Mouse (Mus musculus): ENCODE results near the gene Anxa6. TPM values are rescaled to one million over a fixed set of nuclear protein-coding genes. Genes with fewer than 3 reads are reported as not detected.

The Anxa6 gene
- polyA plus RNA-seq, 1 experiment from 2014 or later, result 45.3 TPM

DNA sequence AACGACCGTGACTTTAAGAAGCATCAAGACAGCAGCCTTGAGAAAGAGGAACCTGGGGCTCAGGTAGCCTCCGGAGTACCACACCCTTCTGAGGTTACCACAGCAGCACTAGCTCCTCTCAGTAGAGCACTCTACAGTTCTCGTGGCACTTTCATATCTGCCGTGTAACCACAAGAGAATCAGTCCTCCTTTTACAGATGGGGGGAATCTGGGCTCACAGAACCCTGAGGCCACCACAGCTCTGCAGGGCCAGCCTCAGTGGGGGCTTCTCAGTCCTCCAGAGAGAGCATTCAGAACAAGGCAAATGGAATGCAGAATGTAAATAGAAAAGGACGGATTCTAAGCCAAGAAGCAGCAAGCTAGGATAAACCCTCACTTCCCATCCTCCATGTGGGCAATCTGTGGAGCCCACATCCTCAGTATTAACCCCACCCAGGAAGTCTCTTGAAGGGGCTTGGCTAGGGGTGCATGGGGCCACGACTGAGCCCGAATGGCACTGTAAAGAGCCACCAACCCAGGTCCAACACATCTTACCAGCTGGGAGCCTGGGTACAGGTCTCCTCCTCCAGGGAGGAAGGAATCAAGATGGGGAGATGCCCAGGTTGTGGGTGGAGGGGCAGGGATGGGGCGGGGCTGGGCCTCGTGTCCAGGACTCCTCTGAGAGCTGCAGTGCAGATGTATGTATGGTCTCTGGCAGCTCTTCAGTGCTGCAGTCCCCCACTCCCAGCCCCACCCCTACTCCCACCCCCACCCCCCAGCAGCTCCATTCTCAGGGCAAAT, 1.8 kb downstream of the Anxa6 start:
- DNase-seq (no peak), ATAC-seq (ENCODE audit: low read depth) (no peak)
- peak overlapping the region; percentile 77 for H3K4me2 ChIP-seq
- H3K9me3 ChIP-seq (replicated peaks), result no peaks in the 10 kb centered on the region
- 0 out of 2 replicates have a peak, but pooled peaks cover 7% of the 10 kb centered on the region for H3K27me3 ChIP-seq
- peak overlapping the region; percentile 63 for H3K4me3 ChIP-seq (replicated peaks)
- WGBS (ENCODE audit: insufficient replicate concordance), result 23% methylated on average over 10 of the region's 10 CpGs
- peaks cover 62% of the 10 kb centered on the region for H3K4me1 ChIP-seq (replicated peaks)
- no peak overlapping the region for H3K9ac ChIP-seq
- no peaks in the 10 kb centered on the region for H3K36me3 ChIP-seq
- H3K27ac ChIP-seq, result peak overlapping the region; percentile 50

DNA sequence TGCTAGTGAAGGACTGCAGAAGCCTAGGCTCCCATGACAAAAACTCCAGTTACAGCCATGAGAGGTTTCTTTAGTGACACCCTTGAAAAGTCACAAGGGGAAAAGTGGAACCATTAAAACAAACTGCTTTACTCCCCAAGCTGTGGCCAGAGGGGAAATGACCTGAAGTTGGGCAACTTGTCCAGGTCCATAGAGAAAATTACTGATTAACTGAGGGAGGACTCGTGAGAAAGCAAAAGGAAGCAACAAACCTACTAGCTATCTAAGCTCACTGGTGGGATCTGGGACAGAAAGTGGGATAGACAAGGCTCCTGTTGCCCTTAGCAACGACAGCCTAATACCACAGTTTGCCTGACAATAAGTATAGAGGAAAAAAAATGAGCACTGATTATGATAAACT, 4.7 kb downstream of the Anxa6 start:
- H3K27ac ChIP-seq, result peak overlapping the region; percentile 56
- peaks cover 85% of the 10 kb centered on the region for H3K4me1 ChIP-seq (replicated peaks)
- ATAC-seq (ENCODE audit: low read depth), result no peak
- 0 out of 2 replicates have a peak, but pooled peaks cover 7% of the 10 kb centered on the region for H3K27me3 ChIP-seq
- WGBS (ENCODE audit: insufficient replicate concordance), result 40% methylated on average over 2 of the region's 2 CpGs
- no peaks in the 10 kb centered on the region for H3K9me3 ChIP-seq (replicated peaks)
- no peak overlapping the region for H3K9ac ChIP-seq
- H3K4me3 ChIP-seq (replicated peaks), result no peak overlapping the region
- peaks cover 5% of the 10 kb centered on the region; the same call in 1 of the 2 replicates for H3K36me3 ChIP-seq
- DNase-seq, result no peak
- no peak overlapping the region for H3K4me2 ChIP-seq

- H3K36me3 ChIP-seq, result peaks cover 5% of the 10 kb centered on the region; the same call in 1 of the 2 replicates
- 0 out of 2 replicates have a peak, but pooled peaks cover 2% of the 10 kb centered on the region for H3K27me3 ChIP-seq
- no peak overlapping the region for H3K4me3 ChIP-seq (replicated peaks)
- ATAC-seq (ENCODE audit: low read depth), result no peak
- H3K4me2 ChIP-seq, result no peak overlapping the region
- 69% methylated on average over 2 of the region's 2 CpGs for WGBS (ENCODE audit: insufficient replicate concordance)
- peak overlapping the region; percentile 56; the same call in 1 of the 2 replicates for H3K27ac ChIP-seq
- peaks cover 85% of the 10 kb centered on the region for H3K4me1 ChIP-seq (replicated peaks)
- DNase-seq, result no peak
- H3K9ac ChIP-seq, result no peak overlapping the region
- H3K9me3 ChIP-seq (replicated peaks), result no peaks in the 10 kb centered on the region
These were observed 5.9 kb downstream of the Anxa6 start for GRCm38 (mm10) chr11:55027204-55027855.

DNA sequence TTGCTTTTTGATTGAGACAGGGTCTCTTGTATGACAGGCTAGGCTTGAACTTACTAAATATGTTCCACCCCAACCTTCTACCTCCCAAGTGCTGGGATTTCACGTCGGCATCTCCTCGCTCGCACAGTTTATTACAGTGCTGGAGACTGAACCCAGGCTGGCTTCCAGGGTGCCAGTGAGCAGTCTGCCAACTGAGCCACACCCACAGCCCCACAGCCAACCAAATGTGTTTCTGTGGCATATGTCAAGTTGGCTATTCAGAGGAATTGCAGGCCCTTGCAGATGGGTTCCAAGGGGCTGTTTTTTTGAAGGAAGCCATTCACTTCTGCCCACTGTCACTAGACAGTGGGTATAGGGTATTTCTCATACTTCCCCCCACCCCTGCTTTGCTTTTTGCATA, 7.3 kb downstream of the Anxa6 start:
- DNase-seq (no peak), ATAC-seq (ENCODE audit: low read depth) (no peak)
- Histone ChIP-seq H3K4me2 (no peak overlapping the region), H3K4me1 (replicated peaks) (peaks cover 85% of the 10 kb centered on the region), H3K36me3 (peaks cover 5% of the 10 kb centered on the region; the same call in 1 of the 2 replicates), H3K9ac (no peak overlapping the region), H3K27ac (no peak overlapping the region), H3K27me3 (no peaks in the 10 kb centered on the region), H3K4me3 (replicated peaks) (no peak overlapping the region), H3K9me3 (replicated peaks) (no peaks in the 10 kb centered on the region)
- 69% methylated on average over 4 of the region's 4 CpGs for WGBS (ENCODE audit: insufficient replicate concordance)

DNA sequence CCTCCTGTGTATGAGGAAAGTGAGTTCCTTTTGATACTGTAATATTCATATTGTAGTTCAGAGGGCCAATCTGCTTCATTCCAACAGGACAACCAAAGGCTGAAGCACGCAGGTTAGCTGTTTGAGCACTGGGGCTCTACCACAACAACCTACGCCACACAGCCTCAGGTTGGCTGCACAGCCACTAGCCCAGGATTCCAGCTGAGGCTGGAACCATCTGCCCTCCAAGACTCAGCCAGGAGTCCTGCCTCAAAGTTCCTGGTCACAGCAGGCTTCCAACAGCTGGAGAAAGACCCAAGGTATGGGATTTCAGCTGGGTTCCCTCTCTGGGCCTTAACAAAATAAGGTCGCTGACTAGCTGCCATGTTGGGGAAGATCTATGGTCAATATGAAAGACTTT, 9.7 kb downstream of the Anxa6 start:
- H3K36me3 ChIP-seq, result peaks cover 13% of the 10 kb centered on the region; the same call in 1 of the 2 replicates
- no peaks in the 10 kb centered on the region for H3K27me3 ChIP-seq
- peak overlapping the region; percentile 41; the same call in 1 of the 2 replicates for H3K4me2 ChIP-seq
- no peak overlapping the region for H3K9ac ChIP-seq
- ATAC-seq (ENCODE audit: low read depth) (no peak), DNase-seq (no peak)
- H3K9me3 ChIP-seq (replicated peaks), result no peaks in the 10 kb centered on the region
- no peak overlapping the region for H3K4me3 ChIP-seq (replicated peaks)
- H3K27ac ChIP-seq, result peak overlapping the region; percentile 79
- peaks cover 95% of the 10 kb centered on the region for H3K4me1 ChIP-seq (replicated peaks)
- 52% methylated on average over 3 of the region's 3 CpGs for WGBS (ENCODE audit: insufficient replicate concordance)

- H3K27ac ChIP-seq, result peak overlapping the region; percentile 79
- no peaks in the 10 kb centered on the region for H3K9me3 ChIP-seq (replicated peaks)
- ATAC-seq (ENCODE audit: low read depth), result peak; percentile 74
- peaks cover 16% of the 10 kb centered on the region; the same call in 1 of the 2 replicates for H3K36me3 ChIP-seq
- peak overlapping the region; percentile 41 for H3K4me2 ChIP-seq
- WGBS (ENCODE audit: insufficient replicate concordance), result 13% methylated on average over 10 of the region's 10 CpGs
- no peaks in the 10 kb centered on the region for H3K27me3 ChIP-seq
- H3K9ac ChIP-seq, result no peak overlapping the region
- peaks cover 93% of the 10 kb centered on the region for H3K4me1 ChIP-seq (replicated peaks)
- DNase-seq, result peak; percentile 53
- H3K4me3 ChIP-seq (replicated peaks), result no peak overlapping the region
These were observed 10.1 kb downstream of the Anxa6 start for GRCm38 (mm10) chr11:55023049-55023564.

- Histone ChIP-seq H3K4me1 (replicated peaks) (peaks cover 87% of the 10 kb centered on the region), H3K9me3 (replicated peaks) (no peaks in the 10 kb centered on the region), H3K36me3 (peaks cover 16% of the 10 kb centered on the region; the same call in 1 of the 2 replicates), H3K9ac (no peak overlapping the region), H3K4me2 (peak overlapping the region; percentile 41), H3K27me3 (no peaks in the 10 kb centered on the region), H3K27ac (peak overlapping the region; percentile 79), H3K4me3 (replicated peaks) (no peak overlapping the region)
- 41% methylated on average over 5 of the region's 5 CpGs for WGBS (ENCODE audit: insufficient replicate concordance)
- DNase-seq (no peak), ATAC-seq (ENCODE audit: low read depth) (no peak; the same call in none of the 2 replicates)
These were observed 10.7 kb downstream of the Anxa6 start for GRCm38 (mm10) chr11:55022508-55022907.

DNA sequence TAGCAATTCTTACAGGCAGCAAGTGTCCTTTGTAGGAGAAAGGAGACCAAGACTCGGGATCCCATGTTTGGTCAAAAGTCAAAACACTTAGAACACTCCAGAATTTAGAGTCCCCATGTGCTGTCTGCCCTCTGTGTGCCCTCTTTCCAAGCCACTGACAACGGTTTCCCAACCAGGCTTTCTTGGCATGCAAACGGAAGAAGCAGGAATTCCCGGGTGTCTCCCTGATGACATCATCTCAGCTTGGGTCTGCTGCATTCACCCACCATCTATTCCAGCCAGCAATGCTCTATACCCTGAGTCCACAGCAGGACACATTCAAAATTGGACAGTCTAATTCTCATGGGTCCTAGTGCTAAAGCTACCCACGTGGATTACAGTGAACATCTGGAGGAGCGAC, 11.4 kb downstream of the Anxa6 start:
- H3K9ac ChIP-seq, result no peak overlapping the region
- peaks cover 16% of the 10 kb centered on the region; the same call in 1 of the 2 replicates for H3K36me3 ChIP-seq
- no peaks in the 10 kb centered on the region for H3K27me3 ChIP-seq
- peaks cover 81% of the 10 kb centered on the region for H3K4me1 ChIP-seq (replicated peaks)
- H3K27ac ChIP-seq, result no peak overlapping the region
- 55% methylated on average over 6 of the region's 6 CpGs for WGBS (ENCODE audit: insufficient replicate concordance)
- no peak overlapping the region for H3K4me3 ChIP-seq (replicated peaks)
- no peak for ATAC-seq (ENCODE audit: low read depth)
- no peaks in the 10 kb centered on the region for H3K9me3 ChIP-seq (replicated peaks)
- no peak overlapping the region for H3K4me2 ChIP-seq
- DNase-seq, result no peak

DNA sequence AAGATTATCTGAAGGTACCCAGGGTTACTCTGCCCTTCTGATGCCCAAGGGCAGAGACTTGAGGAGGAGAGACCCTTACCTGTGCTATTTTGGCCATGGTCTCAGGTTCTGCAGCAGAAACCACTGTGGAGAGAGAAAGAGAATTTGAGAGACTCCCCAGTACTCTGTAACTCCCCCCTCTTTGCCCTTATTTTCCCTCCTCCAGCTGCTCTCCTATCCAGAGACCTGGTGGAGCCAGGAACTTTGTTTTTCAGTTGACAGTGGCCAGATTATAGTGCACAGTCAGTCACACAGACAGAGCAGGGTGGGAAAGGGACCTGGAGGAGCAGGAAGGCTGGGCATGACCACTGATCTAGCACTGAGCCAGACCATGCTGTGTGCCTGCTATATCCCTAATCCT, 11.8 kb downstream of the Anxa6 start:
- Histone ChIP-seq H3K27ac (no peak overlapping the region), H3K4me2 (no peak overlapping the region)

GRCm38 (mm10) chr11:55019711-55020110, 13.5 kb downstream of the Anxa6 start:
- H3K4me2 ChIP-seq, result no peak overlapping the region
- peaks cover 12% of the 10 kb centered on the region; the same call in 1 of the 2 replicates for H3K36me3 ChIP-seq
- H3K4me1 ChIP-seq (replicated peaks), result peaks cover 60% of the 10 kb centered on the region
- no peaks in the 10 kb centered on the region for H3K27me3 ChIP-seq
- ATAC-seq (ENCODE audit: low read depth), result no peak
- H3K9ac ChIP-seq, result no peak overlapping the region
- no peak overlapping the region for H3K27ac ChIP-seq
- WGBS (ENCODE audit: insufficient replicate concordance), result 65% methylated on average over 2 of the region's 2 CpGs
- DNase-seq, result no peak
- H3K4me3 ChIP-seq (replicated peaks), result no peak overlapping the region
- no peaks in the 10 kb centered on the region for H3K9me3 ChIP-seq (replicated peaks)

More for the DNA sequence above, 11.8 kb downstream of the Anxa6 start:
- Histone ChIP-seq H3K9me3 (replicated peaks) (no peaks in the 10 kb centered on the region), H3K27me3 (no peaks in the 10 kb centered on the region), H3K4me1 (replicated peaks) (peaks cover 77% of the 10 kb centered on the region), H3K36me3 (peaks cover 16% of the 10 kb centered on the region; the same call in 1 of the 2 replicates), H3K9ac (no peak overlapping the region), H3K4me3 (replicated peaks) (no peak overlapping the region)
- DNase-seq, result no peak
- no peak for ATAC-seq (ENCODE audit: low read depth)

DNA sequence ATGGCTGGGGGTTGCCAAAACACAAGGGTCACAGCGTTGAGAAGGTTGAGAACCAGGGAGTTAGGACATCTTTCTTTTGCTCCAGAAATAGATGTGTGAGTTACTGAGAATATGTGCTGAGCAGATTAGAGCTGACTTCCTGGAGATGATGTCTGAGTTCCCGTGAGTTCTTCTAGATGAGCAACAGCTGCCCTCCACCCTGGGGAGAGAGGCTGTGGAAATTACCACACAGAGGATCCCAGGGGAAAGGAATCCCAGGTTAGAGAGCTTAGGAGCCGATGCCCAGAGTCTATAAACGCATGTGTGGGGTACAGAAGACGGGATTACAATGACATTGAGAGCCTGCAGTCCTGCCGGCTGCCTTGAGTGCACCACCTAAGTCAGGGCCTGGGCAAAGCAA, 15.2 kb downstream of the Anxa6 start:
- no peak overlapping the region for H3K9ac ChIP-seq
- ATAC-seq (ENCODE audit: low read depth) (no peak), DNase-seq (no peak)
- H3K27ac ChIP-seq, result no peak overlapping the region
- no peaks in the 10 kb centered on the region for H3K9me3 ChIP-seq (replicated peaks)
- peaks cover 21% of the 10 kb centered on the region; the same call in 1 of the 2 replicates for H3K36me3 ChIP-seq
- H3K4me2 ChIP-seq, result no peak overlapping the region
- H3K4me3 ChIP-seq (replicated peaks), result no peak overlapping the region
- peaks cover 49% of the 10 kb centered on the region for H3K4me1 ChIP-seq (replicated peaks)
- WGBS (ENCODE audit: insufficient replicate concordance), result 48% methylated on average over 6 of the region's 6 CpGs
- no peaks in the 10 kb centered on the region for H3K27me3 ChIP-seq
